Mouse (Mus musculus) right cerebral cortex, adult 18-20 months (tissue): ENCODE data around the gene Olfr649.
A peak's percentile ranks its signal among the peaks of the same experiment; 100 is the strongest.

Experiments used
- DNase-seq: peaks from one replicate; pipeline ENCODE4 v3.0.0; 2022; ENCODE audit warnings: mixed read lengths

Gene Olfr649

DNA sequence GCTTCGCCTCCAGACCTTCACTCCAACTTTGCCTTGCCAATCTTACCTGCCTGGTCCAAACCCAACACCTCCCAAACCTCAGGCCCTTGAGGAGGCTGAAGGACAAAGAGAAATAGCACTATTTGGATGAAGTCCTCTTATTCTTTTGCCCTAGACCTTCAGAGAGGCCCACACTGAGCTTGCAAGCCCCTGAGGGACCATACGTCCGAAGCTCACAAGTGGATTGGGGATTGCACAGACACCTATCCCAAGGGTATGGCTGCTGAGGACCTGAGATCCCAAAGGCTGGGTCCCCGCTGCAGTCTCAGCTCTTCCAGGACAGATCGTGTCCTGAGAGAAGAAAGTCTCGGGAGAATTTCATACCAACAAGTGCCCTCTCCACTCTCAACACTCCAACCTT, at the start of gene Olfr649:
Gene Olfr649, minus strand, starts transcription at position 101 of the 400 bp plus-strand sequence.
- no peak for DNase-seq

DNA sequence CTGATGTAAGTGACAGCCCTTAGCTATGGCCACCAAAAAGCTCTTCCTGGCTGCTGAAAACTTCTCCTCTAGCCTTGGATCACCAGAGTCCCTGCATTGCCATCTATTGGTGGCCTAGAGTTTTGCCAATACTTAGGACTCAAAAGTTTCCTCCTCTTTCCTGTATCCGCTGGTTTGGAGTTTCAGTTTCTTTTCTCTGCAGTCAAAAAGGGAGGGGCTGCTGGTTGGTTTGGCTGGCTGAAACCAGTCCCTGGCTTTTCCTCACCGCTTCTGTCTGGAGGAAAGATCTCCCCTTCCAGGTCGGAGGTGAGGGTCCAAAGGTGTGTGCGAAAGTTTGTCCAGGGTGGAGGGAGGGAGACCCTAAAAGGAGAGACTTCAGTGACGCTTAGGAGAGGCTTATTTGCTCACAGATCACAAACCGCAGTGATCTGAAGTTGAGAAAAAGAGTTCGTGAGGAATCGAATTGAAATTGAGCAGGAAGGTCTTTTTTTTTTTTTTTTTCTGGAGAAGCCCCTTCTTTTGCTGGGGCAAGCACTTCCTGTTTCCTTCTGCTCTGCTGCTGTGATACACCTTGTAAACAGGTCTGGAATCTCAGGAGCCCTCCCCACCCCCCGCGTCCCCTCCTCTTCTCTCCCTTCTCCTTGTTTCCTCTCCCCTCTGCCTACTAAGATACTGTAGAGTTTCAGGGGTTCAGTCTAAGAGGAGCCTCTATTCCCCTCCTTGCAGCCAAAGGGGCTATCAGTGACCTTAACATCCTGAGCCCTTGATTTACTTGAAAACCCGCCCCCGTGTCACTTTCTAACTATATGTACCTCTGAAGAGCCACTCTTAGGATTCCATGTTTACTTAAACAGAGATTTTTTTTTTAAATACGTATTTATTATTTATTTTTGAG, 48.7 kb upstream of the Olfr649 start, which contains the start of gene Trim34a:
Gene Trim34a, plus strand, starts transcription at position 171 of the 895 bp plus-strand sequence.
- DNase-seq = peak; percentile 17

DNA sequence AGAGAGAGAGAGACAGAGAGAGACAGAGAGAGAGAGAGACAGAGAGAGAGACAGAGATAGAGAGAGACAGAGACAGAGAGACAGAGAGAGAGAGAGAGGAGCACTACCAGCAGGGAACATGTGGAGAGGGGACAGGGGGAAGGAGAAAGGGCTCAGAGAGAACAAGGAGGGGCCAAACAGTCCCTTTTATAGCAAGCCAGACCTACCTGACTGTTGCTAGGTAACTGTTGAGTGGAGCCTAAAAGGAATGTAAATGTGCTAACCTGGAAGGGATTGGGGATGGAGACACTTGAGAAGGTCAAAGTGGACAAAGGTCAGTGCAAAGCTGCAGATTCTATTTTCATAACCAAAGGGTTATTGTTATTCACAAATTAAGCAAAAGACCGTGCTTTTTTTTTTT, 47.8 kb upstream of the Olfr649 start:
- DNase-seq = no peak

DNA sequence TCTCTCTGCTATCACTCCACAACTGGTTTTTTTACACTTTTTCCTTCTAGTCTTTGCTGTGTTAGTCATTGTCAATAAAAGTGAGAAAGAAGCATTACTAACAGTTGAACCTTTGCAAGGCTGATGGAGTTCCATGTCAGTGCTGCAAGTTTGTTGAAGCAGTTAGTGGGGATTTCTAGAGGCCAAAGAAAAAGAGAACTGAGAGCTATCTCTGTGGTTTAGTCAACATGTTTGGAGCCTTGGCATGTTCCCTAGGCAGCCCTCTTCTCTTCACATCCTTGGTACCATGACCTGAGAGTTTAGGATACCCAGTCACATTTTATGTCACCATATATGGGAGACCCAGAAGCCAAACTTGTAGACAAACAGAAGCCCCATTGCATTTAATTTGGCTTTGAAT, 45.1 kb upstream of the Olfr649 start:
- no peak for DNase-seq

DNA sequence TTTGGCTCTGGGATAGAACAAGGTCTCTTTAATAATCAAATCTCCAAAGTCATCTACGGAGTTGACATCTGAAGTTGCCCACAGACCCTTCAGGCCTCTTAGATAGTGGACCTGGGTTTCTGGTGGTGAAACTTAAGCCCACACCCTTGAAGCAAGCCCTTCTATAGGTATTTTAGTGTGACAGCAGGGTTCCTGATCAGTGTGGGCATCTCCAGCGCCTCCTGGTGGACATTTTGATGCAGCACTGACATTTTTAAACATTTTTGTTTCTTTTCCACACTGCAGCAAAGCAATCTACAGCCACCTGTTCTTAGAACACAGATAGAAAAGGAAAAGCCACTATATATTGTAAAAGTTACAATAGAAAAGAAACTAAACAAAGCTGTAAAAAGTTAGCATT, 35.4 kb upstream of the Olfr649 start:
- DNase-seq = no peak

DNA sequence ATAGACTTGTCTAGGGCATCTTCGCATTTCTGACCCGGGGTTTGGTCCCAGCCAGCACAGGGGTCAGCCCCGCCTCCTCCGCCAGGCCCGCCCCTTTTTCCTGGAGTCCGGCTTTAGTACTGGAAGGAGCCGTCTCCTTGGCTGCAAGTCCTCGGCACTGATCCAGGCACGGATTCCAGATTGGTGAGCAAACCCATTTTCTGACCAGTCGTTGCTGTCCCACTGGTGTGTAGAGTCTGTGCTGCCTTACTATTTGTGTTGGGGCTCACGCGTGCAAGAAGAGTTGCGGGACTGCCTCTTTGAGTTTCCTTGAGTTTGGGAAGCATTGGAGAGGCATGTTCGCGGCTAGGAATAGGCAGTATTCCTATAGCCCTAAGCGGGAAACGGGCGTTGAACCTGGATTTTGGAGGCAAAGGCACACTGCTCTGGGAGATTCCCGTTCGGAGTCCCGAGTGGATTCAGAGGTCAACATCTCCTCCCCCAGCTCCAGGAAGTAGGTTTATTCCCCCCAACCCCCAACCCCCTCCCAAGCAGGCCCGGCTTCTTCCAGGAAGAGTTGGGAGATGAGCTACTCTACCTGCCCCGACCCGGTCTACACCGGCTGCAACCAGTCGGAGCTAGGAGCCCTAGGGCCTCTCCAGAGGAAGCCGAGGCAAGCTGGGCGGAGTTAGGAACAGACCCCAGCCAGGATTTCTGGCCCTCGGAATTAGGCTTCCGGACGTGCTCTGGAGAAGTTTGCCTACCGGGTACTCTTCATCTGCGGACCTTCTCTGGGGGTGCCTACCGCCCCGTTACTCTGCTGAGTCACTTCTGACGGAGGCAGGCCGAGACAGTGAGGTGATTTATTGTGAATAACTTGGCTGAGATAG, 23.1 kb upstream of the Olfr649 start, which contains the start of gene Trim6:
Gene Trim6, plus strand, starts transcription at position 93 of the 869 bp plus-strand sequence.
- DNase-seq = peak; percentile 3

DNA sequence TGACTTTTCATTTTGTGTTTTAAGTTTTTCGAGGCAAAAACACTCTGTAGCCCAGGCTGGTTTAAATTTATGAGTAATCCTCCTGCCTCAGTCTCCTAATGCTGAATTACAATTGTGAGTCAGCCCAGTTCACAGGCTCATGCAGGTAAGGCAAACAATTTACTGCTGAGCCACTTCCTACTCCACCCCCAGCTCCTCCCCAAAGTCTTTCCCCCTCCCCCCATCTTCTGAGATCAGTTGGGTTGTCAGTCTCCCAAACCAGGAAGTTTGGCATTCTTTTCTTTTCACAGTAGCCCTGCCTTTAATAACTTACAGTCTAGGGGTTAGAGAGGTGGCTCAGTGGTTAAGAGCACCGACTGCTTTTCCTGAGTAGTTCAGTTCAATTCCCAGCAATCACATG, 22.1 kb upstream of the Olfr649 start:
- DNase-seq = no peak

DNA sequence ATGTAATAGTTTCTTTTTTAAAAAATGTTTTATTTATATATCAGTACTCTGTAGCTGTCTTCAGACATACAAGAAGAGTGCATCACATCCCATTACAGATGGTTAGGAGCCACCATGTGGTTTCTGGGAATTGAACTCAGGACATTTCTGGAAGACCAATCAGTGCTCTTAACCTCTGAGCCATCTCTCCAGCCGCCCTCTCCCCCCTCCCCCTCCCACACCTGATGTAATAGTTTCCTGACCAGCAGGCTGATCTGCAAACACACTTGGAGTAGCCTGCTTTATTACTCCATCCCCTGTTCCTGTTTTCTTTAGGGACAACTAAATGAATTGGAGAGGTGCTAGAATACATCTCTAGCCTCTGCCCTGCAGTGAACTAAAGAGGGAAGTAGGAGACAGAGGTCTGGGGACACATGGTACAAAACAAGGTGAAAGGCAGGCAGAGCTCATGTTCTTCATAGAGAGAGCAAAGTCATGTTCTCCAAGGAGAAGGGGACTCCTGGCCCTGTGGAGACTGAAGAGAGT, 20.3 kb upstream of the Olfr649 start:
- DNase-seq = no peak

DNA sequence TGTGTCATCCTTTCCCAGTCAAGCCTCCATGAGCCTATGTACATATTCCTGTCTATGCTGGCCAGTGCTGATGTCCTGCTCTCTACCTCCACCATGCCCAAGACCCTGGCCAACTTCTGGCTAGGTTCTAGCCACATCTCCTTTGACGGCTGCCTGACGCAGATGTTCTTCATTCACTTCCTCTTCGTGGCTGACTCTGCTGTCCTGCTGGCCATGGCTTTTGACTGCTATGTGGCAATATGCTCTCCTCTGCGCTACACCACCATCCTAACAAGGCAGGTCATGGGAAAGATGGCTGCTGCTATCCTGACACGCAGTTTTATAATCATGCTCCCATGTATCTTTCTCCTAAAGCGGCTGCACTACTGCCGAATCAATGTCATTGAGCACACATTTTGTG, 10.4 kb upstream of the Olfr649 start:
- DNase-seq = no peak

DNA sequence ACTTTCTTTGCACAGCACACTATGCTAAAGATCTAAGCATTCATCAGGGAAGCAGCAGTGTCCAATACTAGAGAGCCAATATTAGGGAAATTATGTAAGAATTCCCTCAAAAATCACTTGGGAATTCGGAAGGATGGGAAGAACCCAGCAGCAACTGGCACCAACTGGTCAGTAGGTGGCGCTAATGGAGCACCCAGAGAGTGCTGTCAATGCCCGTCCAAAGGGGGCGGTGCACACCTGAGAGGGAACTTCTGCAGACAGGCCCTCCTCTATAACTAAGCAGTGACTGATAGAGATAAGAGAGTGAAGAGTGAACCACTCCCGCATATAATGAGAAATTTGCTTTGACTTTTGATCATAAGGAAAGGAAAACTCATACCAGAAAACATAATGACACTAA, 4.0 kb upstream of the Olfr649 start:
- DNase-seq = peak; percentile 25

DNA sequence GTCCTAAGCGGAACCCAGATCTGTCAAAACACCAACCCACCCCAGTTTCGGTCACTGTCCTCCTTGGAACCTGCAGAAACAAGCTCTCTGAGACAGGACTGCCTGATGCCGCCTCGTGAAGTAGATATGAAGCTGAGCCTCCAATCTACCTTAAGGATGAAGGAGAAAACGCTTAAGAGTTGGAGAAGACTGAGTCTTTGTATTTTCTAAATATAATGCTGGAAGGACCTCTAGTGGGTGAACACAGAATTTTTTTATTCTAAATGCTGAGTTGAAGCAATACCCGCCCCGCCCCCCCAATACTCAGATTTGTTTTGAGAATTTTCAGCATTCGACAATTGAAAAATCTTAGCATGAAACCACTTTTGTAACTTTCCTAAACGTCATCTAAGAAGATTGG, 4.5 kb downstream of the Olfr649 start:
- DNase-seq = no peak

DNA sequence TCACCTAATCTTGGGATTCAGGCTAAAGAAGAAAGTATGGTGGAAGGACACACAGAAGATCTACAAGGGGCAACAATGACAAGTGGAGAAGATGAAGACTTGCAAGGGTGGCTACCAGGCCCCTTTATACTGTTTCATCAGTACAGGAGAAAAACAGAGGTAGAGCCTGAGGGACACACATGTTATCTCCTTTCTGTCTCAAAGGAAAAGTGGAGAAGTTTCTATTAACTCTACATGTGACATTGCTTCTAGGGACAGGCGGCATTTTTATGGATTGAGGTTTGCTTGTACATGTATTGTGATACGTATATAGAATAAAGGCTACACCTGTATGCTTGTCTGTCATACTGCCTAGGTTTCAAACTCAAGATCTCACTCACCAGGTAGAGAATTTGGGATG, 12.5 kb downstream of the Olfr649 start, which contains the start of gene Olfr648:
Gene Olfr648, minus strand, starts transcription at position 101 of the 400 bp plus-strand sequence.
- no peak for DNase-seq

DNA sequence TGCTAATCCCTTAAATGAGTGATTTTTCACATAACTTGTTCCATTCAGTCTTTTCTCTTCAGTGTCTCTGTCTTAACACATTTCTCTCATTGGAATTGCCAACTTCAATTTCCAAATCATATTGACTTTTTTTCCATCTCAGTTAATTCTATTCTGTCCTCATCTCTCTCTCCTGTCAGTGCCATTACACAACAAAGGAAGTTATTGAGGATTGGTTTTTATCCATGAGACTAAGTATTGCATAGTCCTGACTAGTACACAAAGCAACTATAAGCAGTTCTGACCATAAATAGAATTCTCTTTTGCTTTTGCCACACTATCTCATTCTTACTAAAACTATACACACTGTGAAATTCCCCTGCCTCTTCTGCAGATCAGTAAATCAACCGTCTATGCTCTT, 16.7 kb downstream of the Olfr649 start:
- DNase-seq = no peak

DNA sequence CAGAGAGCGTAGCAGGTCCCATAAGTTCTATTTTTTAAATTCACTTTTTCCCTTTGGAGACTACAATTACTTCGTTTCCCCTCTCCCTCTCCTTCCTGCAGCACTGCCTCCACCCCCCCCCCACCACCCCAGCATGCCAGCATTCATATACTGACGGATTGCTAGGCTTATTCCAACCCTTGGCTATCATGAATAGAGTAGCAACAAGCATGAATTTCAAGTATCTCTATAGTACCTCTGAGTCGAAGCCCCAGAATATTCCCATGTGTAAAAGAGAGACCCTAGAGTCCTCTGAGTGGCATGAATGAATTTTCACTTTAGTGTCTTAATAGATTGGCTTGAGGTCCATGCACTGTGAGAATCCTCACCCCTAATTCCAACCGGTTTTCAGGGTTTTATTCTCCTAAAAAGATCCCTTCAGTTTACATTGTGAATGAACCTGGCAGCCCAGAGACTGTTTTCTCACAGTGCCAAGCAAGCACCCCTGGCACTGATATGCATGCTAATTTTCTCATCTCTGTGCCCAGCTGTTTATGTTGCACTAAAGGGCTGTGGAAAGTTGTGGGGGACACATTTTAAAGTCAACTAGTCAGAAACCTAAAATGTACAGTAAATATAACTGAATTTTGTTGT, 17.2 kb downstream of the Olfr649 start:
- no peak for DNase-seq

DNA sequence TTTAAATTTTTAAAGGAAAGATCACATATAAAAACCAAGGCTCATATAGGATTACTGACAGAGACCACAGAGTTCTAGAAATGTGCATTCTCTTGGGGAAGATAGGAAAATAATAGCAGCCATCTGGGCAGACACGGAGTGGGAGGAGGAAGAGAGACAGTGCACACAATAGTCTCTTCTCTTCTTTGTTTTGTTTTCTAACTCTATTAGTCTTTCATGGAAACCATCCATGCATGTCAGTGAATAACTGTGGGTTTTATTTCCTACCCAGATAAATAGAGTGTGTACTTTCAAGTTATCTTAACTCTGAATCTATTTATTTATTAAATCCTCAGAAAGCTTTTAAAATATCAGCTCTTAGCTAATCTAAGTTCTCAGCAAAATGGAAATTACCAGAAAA, 20.7 kb downstream of the Olfr649 start:
- no peak for DNase-seq

DNA sequence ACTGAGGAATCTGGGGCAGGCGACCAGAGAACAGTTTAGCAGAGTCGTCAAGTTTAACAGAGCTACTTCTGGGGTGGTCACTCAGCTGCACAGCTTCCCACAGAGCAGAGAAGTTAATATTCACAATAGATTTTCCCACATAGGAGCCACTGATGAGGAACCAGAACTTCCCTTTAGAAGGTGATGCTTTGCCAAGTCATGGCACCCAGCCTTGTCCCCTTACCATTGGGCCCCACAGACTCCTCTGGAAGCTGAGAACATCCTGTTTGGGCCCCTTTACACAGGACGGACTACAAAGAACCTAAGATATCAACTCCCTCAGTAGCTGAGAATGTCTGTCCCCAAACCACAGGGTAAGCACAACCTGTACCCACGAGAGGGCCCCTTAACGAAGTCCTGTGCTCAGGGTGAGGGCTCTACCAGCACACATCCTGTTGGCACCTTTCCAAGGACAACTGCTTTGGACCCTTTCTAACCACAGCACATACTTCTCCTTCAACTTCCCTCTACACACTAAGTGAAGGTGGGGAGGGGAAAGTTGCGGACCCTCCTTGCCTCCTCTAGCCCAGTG, 26.1 kb downstream of the Olfr649 start:
- no peak for DNase-seq

DNA sequence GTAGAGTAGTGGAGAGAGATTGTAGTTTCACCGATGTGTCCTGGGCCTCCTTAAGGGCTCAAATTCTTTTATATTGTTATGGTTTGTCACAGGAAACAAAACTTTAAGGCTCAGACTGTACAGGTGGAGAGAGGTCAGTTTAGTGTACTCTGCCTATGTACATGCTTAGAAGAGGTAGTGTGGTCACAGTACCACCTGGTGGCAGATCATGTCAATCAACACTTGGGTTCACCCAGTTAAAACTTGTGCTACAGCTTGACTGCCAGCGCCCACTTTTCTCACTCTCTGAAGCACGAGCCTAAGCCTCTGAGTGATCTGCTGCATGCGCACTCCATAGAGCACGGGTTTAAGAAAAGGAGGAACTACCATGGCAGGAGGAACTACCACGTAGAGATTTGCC, 28.7 kb downstream of the Olfr649 start:
- no peak for DNase-seq

DNA sequence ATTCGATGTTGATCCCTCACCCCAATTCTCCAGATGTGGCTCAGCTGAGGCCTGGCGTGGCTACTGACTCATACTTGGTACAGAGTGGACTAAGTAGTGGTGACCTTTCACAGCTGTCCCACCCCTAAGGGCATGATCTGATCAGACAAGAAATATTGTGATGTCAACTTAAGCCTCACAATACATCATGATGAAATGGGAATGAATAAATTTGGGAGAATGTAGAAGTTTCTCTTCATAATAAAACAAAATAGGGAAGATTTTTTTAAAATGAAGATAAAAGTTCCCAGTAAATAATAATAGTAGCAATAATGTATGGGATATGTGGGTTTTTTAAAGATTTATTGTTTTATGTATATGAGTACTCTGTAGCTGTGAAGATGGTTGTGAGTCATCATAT, 45.3 kb downstream of the Olfr649 start, which contains the start of gene Ubqlnl:
Gene Ubqlnl, minus strand, starts transcription at position 101 of the 400 bp plus-strand sequence.
- DNase-seq = no peak

DNA sequence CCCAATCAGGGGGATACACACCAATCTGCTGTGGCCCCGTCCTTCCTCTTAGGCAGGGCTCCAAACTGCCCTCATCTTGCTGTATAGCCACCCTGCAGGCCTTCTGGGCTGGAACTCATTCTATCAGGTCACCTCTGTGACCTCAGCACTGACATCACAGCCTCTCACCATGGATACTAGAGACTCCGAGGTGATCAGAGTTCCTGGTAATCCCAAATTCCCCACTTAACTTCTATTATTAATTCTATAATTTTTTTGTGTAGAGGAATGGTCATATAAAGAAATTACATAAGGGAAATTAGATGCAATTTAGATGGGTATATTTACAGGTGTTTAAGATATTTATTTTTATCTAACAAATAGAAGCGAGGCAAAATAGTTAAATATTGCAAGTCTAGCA, 52.6 kb downstream of the Olfr649 start, which contains the start of gene Ubqln3:
Gene Ubqln3, minus strand, starts transcription at position 101 of the 400 bp plus-strand sequence.
- DNase-seq = no peak
